Mouse (Mus musculus) intestine, embryonic 15.5 days (tissue): ENCODE measurements around the gene Flrt1. TPM values are rescaled to one million over a fixed set of nuclear protein-coding genes. Genes with fewer than 3 reads are reported as not detected.

Source experiments
- ATAC-seq: fragments of 200-750 bp; cut with Nextera tagmentation; 2 replicates; pipeline ENCODE4 v1.8.0; 2017; ENCODE audit warnings: moderate TSS enrichment, moderate library complexity
- H3K27ac ChIP-seq: fragments of 300-500 bp; sonication (generic); 2 replicates; pipeline ENCODE4 v1.5.1; 2015; ENCODE audit warnings: mild to moderate bottlenecking, inconsistent platforms
- H3K27me3 ChIP-seq: fragments of 300-500 bp; sonication (generic); replicated peaks from 2 replicates; pipeline ENCODE4 v1.6.1; 2015; ENCODE audit warnings: inconsistent platforms
- H3K36me3 ChIP-seq: fragments of 300-500 bp; sonication (generic); 2 replicates; pipeline ENCODE4 v1.6.1; 2015; ENCODE audit warnings: inconsistent platforms
- H3K4me1 ChIP-seq: fragments of 300-500 bp; sonication (generic); replicated peaks from 2 replicates; pipeline ENCODE4 v1.6.1; 2015; ENCODE audit warnings: inconsistent platforms
- H3K4me2 ChIP-seq: fragments of 300-500 bp; sonication (generic); replicated peaks from 2 replicates; pipeline ENCODE4 v1.6.1; 2015; ENCODE audit warnings: mild to moderate bottlenecking, inconsistent platforms
- H3K4me3 ChIP-seq: fragments of 300-500 bp; sonication (generic); replicated peaks from 2 replicates; pipeline ENCODE4 v1.5.1; 2015; ENCODE audit warnings: inconsistent platforms
- H3K9ac ChIP-seq: fragments of 300-500 bp; sonication (generic); 2 replicates; pipeline ENCODE4 v1.6.1; 2015; ENCODE audit warnings: inconsistent platforms
- H3K9me3 ChIP-seq: fragments of 300-500 bp; sonication (generic); 2 replicates; pipeline ENCODE4 v1.6.1; 2016; ENCODE audit warnings: inconsistent platforms
- WGBS: fragments of 180-500 bp; shearing (Covaris S2); methylation state at CpG from one replicate; pipeline ENCODE4 v1.1.7; 2015; 5-methylcytosine and 5-hydroxymethylcytosine counted together
- polyA plus RNA-seq: library from polyadenylated mRNA; unstranded; fragments of >200 nt; fragmentation: Nextera tagmentation; extraction: Ambion mirVana; gene quantifications from 2 replicates; pipeline ENCODE4 v1.2.1, GENCODE M21; 2015

The Flrt1 gene
- polyA plus RNA-seq, 1 experiment from 2014 or later, result 1.8 TPM

- ATAC-seq, result no peak; the same call in 1 of the 2 replicates
- WGBS, result 36% methylated on average over 5 of the region's 5 CpGs
- no peak overlapping the region for H3K4me3 ChIP-seq
- H3K36me3 ChIP-seq, result no peaks in the 10 kb centered on the region
- no peaks in the 10 kb centered on the region for H3K9me3 ChIP-seq
- peaks cover 6% of the 10 kb centered on the region; the same call in 1 of the 2 replicates for H3K27me3 ChIP-seq
- H3K9ac ChIP-seq, result no peak overlapping the region
- no peak overlapping the region for H3K27ac ChIP-seq
- H3K4me1 ChIP-seq, result peaks cover 47% of the 10 kb centered on the region
- no peak overlapping the region for H3K4me2 ChIP-seq
Observed at GRCm38 (mm10) chr19:7142207-7142915, 36.8 kb upstream of the Flrt1 start.

DNA sequence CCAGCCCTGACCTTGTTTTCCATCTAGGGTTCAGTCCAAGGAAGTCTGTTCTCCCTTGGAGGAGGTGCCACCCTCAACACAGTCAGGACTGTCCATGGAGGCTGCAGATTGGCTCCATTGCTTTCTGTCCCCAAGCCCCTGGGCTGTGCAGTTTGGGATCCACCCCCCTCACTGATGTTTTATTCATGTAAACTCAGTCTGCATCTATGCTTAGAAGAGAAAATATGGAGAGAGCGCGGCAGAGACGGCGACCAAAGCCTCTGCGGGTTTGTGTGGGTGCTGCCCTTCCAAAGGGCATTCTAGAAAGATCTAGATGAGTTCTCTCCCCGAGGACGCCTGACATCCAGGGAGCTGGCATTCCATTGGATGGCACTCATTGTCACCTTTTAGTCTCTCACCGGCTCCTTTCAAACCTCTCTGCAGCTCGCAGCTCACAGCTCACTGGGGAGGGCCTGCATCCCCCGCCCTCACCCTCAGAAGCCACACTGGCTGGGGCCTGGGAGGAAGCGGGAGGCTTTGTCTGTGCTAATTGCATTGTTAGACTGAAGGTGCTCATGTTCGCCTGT lies 35.4 kb upstream of the Flrt1 start:
- no peaks in the 10 kb centered on the region for H3K9me3 ChIP-seq
- H3K4me3 ChIP-seq, result no peak overlapping the region
- no peaks in the 10 kb centered on the region for H3K36me3 ChIP-seq
- WGBS, result 73% methylated on average over 12 of the region's 12 CpGs
- peaks cover 60% of the 10 kb centered on the region for H3K4me1 ChIP-seq
- H3K27ac ChIP-seq, result no peak overlapping the region
- no peak for ATAC-seq
- no peak overlapping the region for H3K9ac ChIP-seq
- peaks cover 2% of the 10 kb centered on the region; the same call in 1 of the 2 replicates for H3K27me3 ChIP-seq
- H3K4me2 ChIP-seq, result no peak overlapping the region

- Histone ChIP-seq H3K9me3 (no peaks in the 10 kb centered on the region), H3K27me3 (0 out of 2 replicates have a peak, but pooled peaks cover 1% of the 10 kb centered on the region), H3K36me3 (no peaks in the 10 kb centered on the region), H3K27ac (no peak overlapping the region), H3K9ac (no peak overlapping the region), H3K4me1 (peaks cover 65% of the 10 kb centered on the region), H3K4me2 (no peak overlapping the region), H3K4me3 (no peak overlapping the region)
- no peak for ATAC-seq
- WGBS, result 69% methylated on average over 6 of the region's 6 CpGs
Observed at GRCm38 (mm10) chr19:7140373-7140772, 34.8 kb upstream of the Flrt1 start.

DNA sequence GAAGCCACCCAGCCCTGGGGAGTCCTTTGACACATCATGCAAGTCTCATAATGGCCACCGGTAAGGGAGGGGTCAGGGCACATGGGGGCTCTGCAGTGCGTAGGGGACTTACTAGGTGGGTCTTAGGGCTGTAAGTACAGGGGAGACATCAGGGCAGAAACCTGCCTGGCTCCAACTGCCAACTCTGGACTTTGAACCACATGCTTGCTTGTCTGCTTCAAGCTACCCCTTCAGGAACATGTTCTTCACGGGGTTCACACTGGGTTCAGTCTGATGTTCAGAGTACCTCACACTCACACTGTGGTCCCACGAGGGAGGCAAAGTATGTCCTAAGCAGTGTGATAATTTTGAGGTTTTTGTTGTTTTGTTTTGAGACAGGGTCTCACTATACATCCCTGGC lies 33.8 kb upstream of the Flrt1 start:
- H3K4me1 ChIP-seq, result peaks cover 75% of the 10 kb centered on the region
- H3K9me3 ChIP-seq, result no peaks in the 10 kb centered on the region
- ATAC-seq, result no peak
- H3K27ac ChIP-seq, result no peak overlapping the region
- H3K9ac ChIP-seq, result no peak overlapping the region
- 57% methylated on average over 4 of the region's 4 CpGs for whole genome bisulfite sequencing
- no peaks in the 10 kb centered on the region for H3K27me3 ChIP-seq
- H3K36me3 ChIP-seq, result no peaks in the 10 kb centered on the region
- H3K4me3 ChIP-seq, result no peak overlapping the region
- H3K4me2 ChIP-seq, result no peak overlapping the region

DNA sequence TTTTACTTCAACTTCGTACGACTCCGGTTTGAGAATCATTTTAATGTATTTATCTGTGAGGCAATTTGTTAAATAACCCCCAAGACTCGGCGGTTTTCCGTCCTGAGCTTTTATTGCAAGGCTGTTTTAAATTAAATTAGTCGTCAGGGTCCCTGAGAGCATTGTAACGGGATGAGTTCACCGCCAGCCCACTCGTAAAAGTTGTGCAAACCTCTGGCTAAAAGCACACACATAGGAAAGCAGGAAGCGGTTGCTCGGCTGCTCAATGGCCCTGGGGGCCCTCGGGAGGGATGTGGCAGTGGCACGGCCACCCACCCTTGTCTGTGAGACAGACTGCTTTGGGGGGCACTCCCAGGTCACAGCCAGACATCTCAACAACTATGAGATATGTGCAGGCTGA lies 32.8 kb upstream of the Flrt1 start:
- H3K36me3 ChIP-seq, result no peaks in the 10 kb centered on the region
- no peak for ATAC-seq
- H3K4me2 ChIP-seq, result 0 out of 2 replicates have a peak overlapping the region, but pooled peaks have one; percentile 9
- WGBS, result 37% methylated on average over 14 of the region's 14 CpGs
- H3K9me3 ChIP-seq, result no peaks in the 10 kb centered on the region
- H3K4me3 ChIP-seq, result no peak overlapping the region
- no peak overlapping the region for H3K9ac ChIP-seq
- H3K4me1 ChIP-seq, result peaks cover 75% of the 10 kb centered on the region
- H3K27ac ChIP-seq, result no peak overlapping the region
- H3K27me3 ChIP-seq, result no peaks in the 10 kb centered on the region

GRCm38 (mm10) chr19:7136714-7137498 lies 31.4 kb upstream of the Flrt1 start:
- peaks cover 64% of the 10 kb centered on the region for H3K4me1 ChIP-seq
- WGBS, result 39% methylated on average over 14 of the region's 14 CpGs
- no peaks in the 10 kb centered on the region for H3K9me3 ChIP-seq
- H3K4me3 ChIP-seq, result peak overlapping the region; percentile 10; the same call in 1 of the 2 replicates
- no peaks in the 10 kb centered on the region for H3K36me3 ChIP-seq
- H3K4me2 ChIP-seq, result peak overlapping the region; percentile 38
- ATAC-seq, result peak; percentile 81
- H3K27ac ChIP-seq, result peak overlapping the region; percentile 81
- no peaks in the 10 kb centered on the region for H3K27me3 ChIP-seq
- no peak overlapping the region for H3K9ac ChIP-seq

DNA sequence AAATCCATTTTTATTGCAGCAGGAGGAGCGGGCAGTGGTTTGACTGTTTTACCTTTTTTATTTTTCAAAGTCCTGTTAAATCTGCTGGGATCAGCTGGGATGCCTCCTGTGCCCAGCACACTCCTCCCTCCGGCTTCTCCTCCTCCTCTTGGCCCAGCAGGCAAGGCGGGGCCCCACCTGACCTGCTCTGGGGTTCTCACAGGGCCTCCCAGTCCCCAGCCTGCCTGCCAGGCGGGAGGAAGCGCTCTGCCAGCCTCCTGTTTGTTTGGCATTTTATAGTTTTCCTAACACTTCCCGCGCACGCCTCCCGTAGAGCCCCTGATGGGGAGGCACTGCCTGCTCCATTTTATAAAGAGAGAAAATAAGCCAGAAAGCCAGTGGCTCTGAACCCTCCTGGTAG lies 30.5 kb upstream of the Flrt1 start:
- 18% methylated on average over 9 of the region's 9 CpGs for WGBS
- H3K27ac ChIP-seq, result peak overlapping the region; percentile 81
- H3K9ac ChIP-seq, result no peak overlapping the region
- no peaks in the 10 kb centered on the region for H3K27me3 ChIP-seq
- no peaks in the 10 kb centered on the region for H3K36me3 ChIP-seq
- peak overlapping the region; percentile 38 for H3K4me2 ChIP-seq
- no peaks in the 10 kb centered on the region for H3K9me3 ChIP-seq
- peaks cover 57% of the 10 kb centered on the region for H3K4me1 ChIP-seq
- H3K4me3 ChIP-seq, result peak overlapping the region; percentile 10; the same call in 1 of the 2 replicates
- peak; percentile 77 for ATAC-seq

- Histone ChIP-seq H3K36me3 (no peaks in the 10 kb centered on the region), H3K27ac (peak overlapping the region; percentile 81), H3K9me3 (no peaks in the 10 kb centered on the region), H3K4me3 (no peak overlapping the region), H3K4me1 (peaks cover 57% of the 10 kb centered on the region), H3K9ac (peak overlapping the region; percentile 15; the same call in 1 of the 2 replicates), H3K27me3 (no peaks in the 10 kb centered on the region), H3K4me2 (peak overlapping the region; percentile 38)
- peak; percentile 35; the same call in 1 of the 2 replicates for ATAC-seq
- WGBS, result 12% methylated on average over 9 of the region's 9 CpGs
Observed at GRCm38 (mm10) chr19:7135525-7135924, 30.0 kb upstream of the Flrt1 start.

DNA sequence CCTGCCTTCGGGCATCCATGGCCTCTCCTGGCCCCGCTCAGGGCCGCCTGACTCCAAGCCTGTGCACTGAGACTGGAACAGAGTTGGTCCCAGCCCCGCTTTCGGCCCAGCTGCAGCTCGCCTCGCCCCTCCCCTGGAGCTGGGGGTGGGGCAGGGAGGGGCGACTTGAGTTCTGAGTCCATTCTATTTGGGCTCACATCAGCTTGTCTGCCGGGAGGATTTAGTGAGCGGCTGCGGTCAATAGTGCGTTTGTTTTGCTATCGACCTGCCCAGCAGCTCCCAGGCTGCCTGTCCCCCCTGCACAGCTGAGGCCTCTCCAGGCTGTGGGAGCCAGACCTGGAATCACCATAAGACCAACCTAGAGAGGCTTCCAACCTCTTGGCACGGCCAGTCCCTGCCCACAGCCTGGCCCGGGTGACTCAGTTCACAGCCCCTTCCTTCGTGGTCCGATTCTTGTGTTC lies 29.1 kb upstream of the Flrt1 start:
- 25% methylated on average over 17 of the region's 17 CpGs for WGBS
- ATAC-seq, result 0 out of 2 replicates have a peak, but pooled peaks have one; percentile 11
- Histone ChIP-seq H3K4me2 (peak overlapping the region; percentile 13), H3K9ac (no peak overlapping the region), H3K4me3 (no peak overlapping the region), H3K4me1 (peaks cover 55% of the 10 kb centered on the region), H3K36me3 (no peaks in the 10 kb centered on the region), H3K27me3 (no peaks in the 10 kb centered on the region), H3K9me3 (no peaks in the 10 kb centered on the region), H3K27ac (peak overlapping the region; percentile 81)

- ATAC-seq, result no peak
- peaks cover 55% of the 10 kb centered on the region for H3K4me1 ChIP-seq
Observed at GRCm38 (mm10) chr19:7133436-7133835, 27.9 kb upstream of the Flrt1 start.

DNA sequence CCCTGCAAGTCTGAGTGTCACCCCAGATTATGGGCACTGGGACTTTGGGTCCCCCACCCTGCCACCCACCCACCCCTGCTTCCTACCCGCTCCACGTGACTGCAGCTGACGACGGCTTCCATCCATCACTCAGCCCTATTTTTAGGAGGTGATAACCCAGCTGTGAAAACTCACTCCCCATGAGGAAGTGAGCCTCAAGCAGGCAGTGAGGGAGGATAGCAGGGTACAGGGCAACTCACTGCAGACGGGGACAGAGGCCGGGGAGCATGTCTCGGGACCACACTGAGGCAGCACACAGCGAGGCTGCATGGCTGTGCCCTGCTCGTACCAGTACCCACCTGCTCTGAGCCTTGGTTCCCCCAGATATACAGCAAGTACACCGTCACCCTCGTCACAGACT lies 24.8 kb upstream of the Flrt1 start:
- WGBS, result 59% methylated on average over 11 of the region's 11 CpGs
- Histone ChIP-seq H3K27me3 (no peaks in the 10 kb centered on the region), H3K4me1 (peaks cover 31% of the 10 kb centered on the region), H3K4me3 (no peak overlapping the region), H3K9me3 (no peaks in the 10 kb centered on the region), H3K36me3 (no peaks in the 10 kb centered on the region), H3K9ac (no peak overlapping the region), H3K4me2 (no peak overlapping the region), H3K27ac (no peak overlapping the region)
- no peak for ATAC-seq

More at GRCm38 (mm10) chr19:7133436-7133835, 27.9 kb upstream of the Flrt1 start:
- H3K4me2 ChIP-seq, result no peak overlapping the region
- H3K9ac ChIP-seq, result no peak overlapping the region
- no peaks in the 10 kb centered on the region for H3K36me3 ChIP-seq
- WGBS, result 84% methylated on average over 9 of the region's 9 CpGs
- H3K27ac ChIP-seq, result no peak overlapping the region
- no peaks in the 10 kb centered on the region for H3K27me3 ChIP-seq
- H3K9me3 ChIP-seq, result no peaks in the 10 kb centered on the region
- H3K4me3 ChIP-seq, result no peak overlapping the region
